Mouse (Mus musculus): Measurements from ENCODE around the gene Pla2g10.
"Not testable (repeated sequence)": the region's sequence is repeated elsewhere in the genome, so short reads cannot be mapped to it uniquely, and the experiment has no call there.

The Pla2g10 gene

DNA sequence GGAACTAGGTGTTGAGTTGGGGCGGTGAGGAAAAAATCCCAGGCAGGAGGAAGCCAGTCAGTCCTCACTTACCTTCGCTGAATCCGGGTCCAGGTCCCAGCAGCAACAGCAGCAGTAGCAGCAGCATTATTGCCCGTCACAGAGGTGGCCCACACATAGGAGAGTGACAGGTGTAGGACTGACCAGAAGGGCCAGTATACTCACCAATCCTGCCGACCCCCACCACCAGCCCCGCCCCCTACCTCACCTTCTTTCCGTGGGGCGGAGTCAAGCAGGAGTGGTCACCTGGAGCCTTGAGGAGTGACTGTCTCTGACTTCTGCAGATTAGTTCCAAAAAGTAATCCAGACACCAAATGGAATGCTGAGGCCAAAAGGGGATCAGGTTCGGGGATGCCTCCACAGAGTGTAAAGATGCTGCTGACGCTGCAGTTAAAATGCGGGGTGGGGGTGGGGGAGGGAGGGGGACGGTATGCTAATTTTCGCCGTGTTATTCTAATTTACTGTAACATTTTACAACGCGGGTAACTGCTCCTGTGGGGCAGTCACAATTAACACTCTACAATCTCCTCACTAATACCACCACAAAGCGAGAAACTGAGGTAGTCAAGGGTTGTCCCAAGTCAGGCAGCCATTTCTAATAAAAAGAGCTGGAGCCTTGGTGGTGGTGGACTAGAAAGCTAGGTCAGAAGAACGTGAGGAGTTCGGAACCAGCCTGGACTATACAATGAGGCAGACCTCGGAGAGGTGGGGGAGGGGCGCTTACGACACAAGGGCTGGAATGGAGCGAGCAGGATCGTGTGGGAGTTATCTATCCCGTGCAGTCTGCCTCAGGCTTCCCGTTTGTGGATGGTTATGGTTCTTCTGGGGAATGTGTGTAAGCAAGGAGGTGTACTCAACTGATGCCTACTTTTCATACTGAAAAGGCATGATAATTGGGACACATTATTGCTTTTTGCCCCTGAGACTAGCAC lies at the start of gene Pla2g10:
Pla2g10 (minus strand) TSS at position 699 of the 971 bp plus-strand sequence.
- no peak for DNase-seq (ENCODE audit: low read depth)

DNA sequence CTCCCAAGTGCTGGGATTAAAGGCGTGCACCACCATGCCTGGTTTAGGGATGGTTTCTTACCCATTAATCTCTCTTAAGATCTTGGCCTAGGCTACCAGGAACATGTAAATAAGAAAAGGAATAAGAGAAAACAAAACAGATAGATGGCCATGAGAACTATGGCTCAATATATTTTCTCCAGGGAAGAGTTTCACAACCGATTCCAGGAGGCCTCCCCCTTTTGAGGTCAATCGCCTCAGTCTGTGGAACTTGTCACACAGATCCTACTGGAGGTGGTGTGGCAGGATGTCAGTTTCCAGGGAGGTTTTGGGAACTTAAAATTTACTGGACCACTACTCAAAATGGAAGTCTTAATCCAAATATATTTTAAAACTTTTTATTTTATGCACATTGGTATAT lies 43.9 kb upstream of the Pla2g10 start:
- not testable (repeated sequence) for DNase-seq (ENCODE audit: low read depth)

DNA sequence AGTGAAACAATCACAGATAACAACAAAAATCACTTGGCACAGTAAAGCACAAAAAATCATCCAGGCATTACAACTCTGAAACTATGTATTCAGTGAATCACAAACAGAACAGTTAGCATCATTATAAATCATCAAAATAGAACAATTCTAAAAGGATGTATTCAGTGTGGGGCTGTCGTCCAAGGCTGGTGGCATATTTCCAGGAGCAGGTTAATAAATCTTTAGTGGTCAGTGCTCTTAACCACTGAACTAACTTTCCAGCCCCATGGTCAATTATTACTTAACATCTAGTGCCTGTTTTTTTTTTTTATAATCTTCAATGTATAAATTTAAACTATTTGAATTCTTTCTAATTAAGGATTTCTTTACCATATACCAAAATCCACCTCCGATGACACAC lies 43.2 kb upstream of the Pla2g10 start:
- DNase-seq (ENCODE audit: low read depth): not testable (repeated sequence)

DNA sequence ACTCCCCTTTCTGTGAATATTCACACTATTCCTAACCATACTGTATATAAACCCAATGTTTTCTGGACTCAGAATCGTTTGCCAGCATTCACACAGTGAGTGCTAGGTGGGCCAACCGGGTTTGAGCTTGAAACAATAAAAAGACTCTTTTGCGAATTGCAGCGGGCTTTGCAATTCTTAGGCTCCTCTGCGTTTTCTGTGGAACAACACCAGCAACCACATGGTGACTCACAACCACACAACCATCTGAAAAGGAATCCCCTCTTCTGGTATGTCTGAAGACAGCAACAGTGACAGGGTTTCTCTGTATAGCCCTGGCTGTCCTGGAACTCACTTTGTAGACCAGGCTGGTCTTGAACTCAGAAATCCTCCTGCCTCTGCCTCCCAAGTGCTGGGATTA lies 41.3 kb upstream of the Pla2g10 start:
- not testable (repeated sequence) for DNase-seq (ENCODE audit: low read depth)

DNA sequence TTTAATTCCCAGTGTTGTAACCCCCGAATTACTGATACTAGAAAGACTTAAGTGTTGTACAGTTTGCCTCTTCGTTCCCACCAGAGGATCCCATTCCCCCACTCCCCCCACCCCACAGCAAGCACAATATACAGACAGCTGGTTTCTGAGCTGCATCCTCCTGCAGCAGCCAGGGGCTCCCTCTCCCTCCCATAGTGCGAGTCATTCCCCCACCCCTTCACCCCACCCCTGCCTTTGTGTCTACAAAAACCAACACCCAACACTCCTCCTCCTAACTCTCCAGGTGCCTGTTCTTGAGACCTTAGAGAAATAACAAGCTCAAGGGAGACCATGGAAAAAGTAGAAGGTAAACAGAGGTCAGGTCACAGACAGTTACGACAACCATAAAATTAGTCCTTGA lies 40.8 kb upstream of the Pla2g10 start:
- DNase-seq (ENCODE audit: low read depth): not testable (repeated sequence)

DNA sequence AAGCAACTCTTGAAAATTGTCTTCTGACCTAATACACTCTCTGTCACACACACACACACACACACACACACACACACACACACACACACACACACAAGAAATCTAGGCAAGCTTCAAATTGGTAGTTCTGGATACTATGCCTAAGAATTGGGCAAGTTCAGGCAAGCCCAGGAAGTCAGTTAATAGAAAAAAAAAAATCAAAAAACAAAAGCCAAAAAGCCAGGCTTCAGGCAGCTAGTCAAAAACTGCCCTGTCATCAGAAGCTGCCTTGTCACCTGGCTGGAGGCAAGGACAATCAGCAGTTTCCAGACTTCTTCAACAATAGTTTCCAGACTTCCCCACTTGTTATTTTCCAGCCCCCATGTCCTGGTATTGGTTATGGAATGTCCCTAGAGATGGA lies 35.6 kb upstream of the Pla2g10 start:
- no peak for DNase-seq (ENCODE audit: low read depth)

DNA sequence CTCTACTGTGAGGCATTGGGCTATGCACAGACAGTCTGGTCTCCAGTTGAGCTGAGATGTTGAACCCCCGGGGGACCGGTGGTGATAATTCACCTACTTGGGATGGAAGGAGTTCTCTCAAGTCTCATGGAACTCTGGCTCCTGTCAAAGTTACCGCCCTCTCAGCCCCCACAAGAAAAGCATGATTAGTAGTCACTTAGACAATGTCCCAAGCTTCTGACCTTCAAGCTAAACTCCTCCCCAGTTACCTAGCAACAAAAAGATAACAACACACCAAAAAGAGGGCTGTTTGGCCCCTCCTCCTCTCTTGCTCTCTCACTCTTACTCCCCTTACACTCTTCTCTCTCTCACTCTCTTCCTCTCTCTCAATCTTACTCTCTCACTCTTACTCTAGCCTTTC lies 33.7 kb upstream of the Pla2g10 start:
- no peak for DNase-seq (ENCODE audit: low read depth)

DNA sequence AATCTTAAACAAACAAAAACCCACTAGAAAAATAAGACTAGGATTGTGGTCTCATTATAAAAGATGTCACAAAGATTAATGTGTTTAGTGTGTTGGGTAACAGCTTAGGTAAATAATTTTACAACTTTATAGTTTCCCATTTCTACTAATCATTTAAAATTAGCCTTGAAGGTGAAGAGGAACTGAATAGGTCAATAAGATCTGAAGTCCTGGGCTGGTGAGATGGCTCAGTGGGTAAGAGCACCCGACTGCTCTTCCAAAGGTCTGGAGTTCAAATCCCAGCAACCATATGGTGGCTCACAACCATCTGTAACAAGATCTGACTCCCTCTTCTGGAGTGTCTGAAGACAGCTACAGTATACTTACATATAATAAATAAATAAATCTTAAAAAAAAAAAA lies 32.0 kb upstream of the Pla2g10 start:
- DNase-seq (ENCODE audit: low read depth): not testable (repeated sequence)

DNA sequence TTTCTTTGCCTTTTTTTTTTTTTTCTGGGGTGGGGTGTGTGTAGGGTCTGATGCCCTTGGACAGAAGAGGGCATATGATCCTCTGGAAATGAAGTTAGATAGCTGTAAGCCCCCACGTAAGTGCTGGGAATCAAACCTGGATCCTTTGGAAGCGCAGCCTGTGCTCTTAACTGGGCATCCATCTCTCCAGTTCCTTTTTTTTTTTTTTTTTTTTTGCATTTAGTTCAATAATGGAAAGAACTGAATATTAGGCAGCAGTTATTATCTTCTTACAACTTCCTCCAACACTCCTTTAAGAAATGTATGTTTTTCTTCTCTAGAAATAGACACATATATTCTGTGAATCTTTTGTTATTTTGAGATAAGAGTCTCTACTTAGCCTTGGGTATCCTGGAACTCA lies 27.0 kb upstream of the Pla2g10 start:
- no peak for DNase-seq (ENCODE audit: low read depth)

DNA sequence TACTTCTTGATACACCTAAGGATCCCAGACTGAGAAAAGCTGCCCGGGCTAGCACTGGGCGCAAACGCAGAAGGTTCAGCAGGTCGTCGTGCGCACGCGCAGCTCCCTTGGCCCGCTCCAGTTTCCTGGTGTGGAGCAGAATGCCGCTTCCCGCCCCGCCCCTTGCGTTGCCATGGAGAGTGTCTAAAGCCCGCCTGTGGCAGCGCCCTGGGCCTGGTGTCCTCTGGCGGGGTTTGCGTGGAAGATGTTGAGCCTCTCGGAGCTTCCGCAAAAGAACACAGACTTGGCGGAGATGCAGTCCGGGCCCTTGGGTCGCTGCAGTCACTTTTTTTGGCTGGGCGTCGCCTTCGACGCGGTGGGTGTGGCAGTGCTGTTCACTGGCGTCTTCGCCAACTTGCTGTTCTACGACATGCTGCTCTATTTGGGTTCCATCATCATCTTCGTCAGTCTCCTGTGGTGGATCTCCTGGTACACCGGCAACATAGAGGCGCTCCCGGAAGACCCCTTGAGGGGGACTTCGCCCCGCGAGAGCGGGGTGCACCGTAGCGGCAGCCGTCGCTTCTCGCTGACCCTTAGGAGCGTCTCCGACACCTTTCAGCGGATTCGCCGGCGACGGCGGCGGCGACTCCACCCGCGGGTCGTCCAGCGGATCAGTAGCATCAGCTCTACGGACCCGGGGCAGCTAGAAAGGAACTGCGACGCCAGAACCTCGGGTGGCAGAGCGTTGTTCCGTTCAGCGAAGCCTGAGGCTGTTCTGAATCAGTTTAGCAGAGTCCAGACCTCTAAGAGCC lies 23.8 kb upstream of the Pla2g10 start:
- DNase-seq (ENCODE audit: low read depth): peak; percentile 95

DNA sequence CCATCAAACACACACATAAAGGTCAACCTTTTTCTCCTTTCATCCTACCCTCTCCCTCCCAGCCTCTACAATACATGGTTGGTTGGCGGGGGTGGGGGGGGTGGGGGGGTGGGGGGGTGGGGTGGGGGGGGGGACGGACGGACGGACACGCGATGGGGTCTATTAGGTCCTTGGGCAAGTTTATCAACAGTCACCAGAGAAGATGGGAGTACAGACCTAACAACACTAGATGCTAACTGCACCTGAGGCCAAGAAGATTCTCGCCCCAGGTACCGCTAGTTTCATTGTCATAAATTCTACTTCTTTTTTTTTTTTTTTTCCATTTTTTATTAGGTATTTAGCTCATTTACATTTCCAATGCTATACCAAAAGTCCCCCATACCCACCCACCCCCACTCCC lies 23.2 kb upstream of the Pla2g10 start:
- no peak for DNase-seq (ENCODE audit: low read depth)

DNA sequence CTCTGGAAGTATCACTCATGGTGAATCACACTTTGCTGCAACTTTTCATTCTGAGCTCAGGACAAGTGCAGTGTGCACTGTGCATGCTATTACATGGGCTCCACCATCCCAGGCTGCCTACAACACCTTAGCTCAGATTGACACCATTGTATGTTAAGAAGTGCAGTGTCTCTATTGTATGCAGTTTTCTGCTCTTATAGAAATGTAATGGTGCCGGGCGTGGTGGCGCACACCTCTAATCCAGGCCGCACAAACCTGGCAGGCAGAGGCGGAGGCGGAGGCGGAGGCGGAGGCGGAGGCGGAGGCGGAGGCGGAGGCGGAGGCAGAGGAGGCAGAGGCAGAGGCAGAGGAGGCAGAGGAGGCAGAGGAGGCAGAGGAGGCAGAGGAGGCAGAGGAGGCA lies 19.8 kb upstream of the Pla2g10 start:
- no peak for DNase-seq (ENCODE audit: low read depth)

DNA sequence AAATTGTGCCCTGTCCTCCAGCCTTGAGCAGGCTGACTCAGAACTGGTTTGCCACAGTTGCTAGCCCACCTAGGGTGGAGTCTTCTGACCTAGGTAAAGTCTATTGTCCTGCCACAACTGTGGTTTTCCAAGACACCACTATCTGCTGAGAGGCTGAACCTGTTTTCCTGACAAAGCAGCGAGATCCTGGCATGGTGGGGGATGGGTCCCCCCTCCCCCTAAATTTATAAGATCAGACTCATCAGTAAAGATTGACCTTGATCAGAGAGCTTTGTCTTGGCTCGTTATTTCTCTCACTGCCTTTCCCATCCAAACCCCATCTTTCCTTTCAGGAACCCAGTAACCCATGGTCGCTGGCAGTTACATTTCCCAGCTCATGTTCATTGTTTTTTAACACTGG lies 19.2 kb upstream of the Pla2g10 start:
- DNase-seq (ENCODE audit: low read depth): no peak

DNA sequence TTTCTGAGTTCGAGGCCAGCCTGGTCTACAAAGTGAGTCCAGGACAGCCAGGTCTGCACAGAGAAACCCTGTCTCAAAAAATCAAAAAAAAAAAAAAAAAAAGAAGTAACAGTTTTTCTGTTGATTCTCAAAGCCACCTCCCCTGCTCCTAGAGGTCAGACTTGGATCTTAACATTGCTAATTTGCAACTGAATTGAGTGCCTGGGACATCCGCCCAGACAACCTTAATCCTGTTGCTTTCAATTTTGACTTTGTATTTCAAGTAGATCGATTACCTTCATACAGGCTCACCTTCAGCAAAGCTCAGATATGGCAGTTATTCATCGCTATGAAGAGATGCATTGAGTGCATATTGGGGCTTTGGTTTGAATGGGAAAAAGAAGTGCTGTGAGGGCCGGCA lies 18.5 kb upstream of the Pla2g10 start:
- no peak for DNase-seq (ENCODE audit: low read depth)

DNA sequence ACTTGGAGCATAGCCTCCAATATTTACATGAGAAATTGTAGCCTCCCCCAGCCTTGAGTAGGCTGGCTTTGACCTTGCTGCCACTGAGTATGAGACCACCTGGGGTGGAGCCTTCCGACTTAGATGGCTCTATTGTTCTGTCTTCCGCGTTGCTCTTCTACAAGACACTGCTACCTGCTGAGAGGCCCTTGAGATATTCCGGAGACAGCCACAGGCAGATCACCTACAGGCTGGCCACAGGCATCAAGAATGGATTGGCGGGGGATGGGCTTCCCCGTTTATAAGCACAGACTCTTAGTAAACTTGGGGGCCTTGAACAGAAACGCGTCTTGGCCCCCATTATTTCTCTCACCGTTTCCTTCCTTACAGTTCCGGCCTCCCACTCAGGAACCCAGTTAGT lies 18.0 kb upstream of the Pla2g10 start:
- DNase-seq (ENCODE audit: low read depth): not testable (repeated sequence)

DNA sequence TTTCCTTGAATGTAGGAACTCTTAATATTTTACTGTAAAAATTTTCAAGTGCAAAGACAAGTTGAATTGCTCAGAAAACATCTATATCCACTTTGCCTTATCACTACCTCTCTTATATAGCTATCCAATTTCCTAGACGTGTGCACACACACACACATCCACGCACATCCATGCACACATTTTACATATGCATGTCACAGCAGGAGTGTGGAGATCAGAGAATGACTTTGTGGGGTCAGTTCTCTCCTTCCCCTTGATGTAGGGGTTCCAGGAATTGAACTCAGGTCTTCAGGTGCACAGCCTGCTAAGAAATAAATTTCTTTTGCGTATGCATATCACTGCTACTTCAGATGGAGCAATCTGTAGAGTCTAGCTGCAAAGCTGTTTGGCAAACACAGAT lies 17.3 kb upstream of the Pla2g10 start:
- no peak for DNase-seq (ENCODE audit: low read depth)

DNA sequence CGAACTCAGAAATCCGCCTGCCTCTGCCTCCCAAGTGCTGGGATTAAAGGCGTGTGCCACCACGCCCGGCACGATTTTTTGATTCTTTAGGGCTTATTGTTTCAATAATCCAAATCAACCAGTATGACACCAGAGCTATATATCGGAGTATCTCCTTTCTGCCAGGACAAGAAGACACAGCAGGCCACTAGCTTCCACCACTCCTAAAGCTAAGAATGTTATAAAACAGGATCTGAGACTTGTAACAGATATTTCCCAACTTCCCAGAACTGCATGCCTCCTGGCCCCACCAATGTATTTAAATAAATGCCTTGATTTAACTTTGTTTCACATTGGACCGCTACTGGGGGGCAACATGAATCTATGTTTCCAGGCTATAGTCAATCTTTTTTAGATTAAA lies 16.9 kb upstream of the Pla2g10 start:
- DNase-seq (ENCODE audit: low read depth): no peak

DNA sequence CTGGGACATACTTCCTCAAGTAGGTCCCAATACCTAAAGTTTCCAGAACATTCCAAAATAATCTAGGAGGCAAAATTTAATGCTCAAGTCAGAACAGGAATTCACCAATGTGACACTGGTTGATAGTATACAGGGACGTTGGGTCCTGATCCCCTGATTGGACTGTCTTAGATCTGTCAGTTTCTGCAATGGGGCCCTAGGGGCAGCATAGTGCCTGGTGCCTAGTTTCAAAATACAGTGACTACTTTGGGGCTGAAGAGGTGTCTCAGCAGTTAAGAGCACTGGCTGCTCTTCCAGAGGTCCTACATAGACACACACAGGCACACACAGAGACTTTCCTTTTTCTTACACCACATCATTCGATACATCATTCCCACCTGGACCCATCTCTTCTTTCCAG lies 10.1 kb upstream of the Pla2g10 start:
- no peak for DNase-seq (ENCODE audit: low read depth)

DNA sequence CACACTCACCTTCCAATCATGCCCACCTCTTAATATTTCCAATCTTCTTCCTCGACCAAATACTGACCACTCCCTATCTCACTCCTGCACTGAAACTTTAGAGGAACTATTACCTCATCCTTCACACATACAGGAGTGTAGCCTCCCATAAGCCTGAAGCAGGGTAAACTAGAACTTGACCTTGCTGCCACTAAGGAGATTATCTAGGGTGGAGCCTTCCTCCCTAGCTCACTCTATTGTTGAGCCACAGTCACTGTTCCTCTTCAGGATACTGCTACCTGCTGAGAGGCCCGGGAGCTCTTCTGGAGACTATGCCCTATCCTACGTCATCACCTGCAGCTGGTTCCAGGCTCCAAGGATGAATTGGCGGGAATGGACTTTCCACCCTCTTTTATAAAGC lies 8.3 kb upstream of the Pla2g10 start:
- not testable (repeated sequence) for DNase-seq (ENCODE audit: low read depth)

DNA sequence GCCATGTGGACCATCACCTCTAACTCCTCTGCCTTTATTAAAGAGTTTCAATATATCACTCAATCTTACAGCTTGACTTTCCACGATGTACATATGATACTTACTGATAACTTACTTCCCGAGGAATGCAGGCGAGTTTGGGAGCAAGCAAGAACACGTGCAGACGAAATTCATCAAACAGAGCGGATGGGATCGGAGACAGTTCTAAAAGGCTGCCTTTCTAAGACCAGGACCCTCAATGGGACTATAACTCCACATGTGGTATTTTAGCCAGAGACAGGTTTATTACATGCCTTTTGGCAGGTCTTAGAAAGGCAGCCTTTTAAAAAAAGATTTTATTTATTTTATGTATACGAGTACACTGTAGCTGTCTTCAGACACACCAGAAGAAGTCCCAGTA lies 5.2 kb upstream of the Pla2g10 start:
- DNase-seq (ENCODE audit: low read depth): no peak

DNA sequence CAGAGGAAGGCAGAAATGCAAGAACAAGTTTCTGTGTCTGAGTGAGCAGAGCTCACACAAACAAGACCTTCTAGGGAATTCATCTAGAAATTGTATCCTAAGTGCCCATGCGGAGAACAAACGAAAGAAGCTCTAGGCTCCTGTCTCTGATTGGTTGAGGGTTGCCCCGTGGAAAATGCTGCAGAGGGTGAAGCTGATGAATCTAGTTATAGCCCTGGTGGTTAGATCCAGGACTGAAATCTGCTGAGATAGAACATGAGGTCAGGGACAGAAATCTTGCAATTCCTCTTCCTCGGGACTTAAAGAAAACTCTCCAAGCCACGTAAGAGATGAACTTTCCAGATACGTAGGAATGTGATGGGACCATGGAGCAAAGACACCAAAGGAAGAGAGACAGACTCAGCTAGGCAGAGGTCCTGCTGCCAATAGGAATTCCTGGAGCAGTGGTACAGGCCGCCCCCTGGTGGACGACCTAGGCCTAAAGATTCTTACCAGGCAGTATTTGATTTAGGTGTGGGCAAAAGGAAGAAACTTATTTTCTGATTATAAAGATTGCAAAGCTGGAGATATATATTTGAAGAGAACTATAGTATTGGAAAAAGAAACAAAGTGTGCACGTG lies 2.8 kb upstream of the Pla2g10 start:
- DNase-seq (ENCODE audit: low read depth): peak; percentile 68

DNA sequence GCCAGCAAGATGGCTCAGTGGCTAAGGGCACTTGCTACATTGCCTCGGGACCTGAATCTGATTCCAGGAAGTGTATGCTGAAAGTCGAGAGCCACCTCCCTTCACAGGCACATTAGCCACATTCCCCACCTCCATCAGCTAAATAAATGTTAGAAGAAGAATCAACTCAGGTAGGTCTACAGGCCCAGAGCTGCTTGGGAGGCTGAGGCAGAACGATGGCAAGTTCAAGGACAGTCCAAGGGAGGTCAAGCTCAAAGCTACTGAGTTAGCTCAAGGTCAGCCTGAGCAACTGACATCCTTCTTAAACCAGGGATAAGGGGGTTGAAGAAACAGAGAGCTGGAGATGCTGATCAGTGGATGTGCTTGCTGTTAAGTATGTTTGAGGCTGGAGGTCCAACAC lies 2.0 kb upstream of the Pla2g10 start:
- DNase-seq (ENCODE audit: low read depth): no peak

DNA sequence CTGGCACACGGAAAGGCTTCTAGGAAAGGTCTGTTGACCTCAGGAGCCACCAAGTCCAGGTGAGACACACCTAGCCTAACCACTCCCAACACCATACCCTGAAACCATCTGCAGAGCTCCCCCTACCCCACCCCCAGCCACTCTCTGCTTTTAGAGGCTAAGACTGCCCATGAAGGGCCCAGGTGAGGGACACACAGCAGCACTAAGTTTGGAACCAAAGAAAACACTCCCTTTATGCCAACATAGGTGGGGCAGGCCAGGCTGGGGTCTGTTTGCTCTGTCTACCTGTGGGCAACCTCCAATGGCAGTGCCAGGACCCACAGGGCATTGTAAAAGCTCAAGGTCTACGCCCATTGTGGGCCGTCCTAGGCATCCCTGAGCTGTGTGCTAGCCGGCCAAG lies 1.4 kb downstream of the Pla2g10 start:
- DNase-seq (ENCODE audit: low read depth): no peak
